Mouse (Mus musculus) C2C12 (cell line): ENCODE measurements at regions not wholly inside any gene's neighbourhood (a gene's known extent, or its start where the extent isn't known, plus 50 kb on each side); places are given as distances from the start of the nearest gene placed in this dataset.

Experiments
- H3K27me3 ChIP-seq: one replicate; pipeline ENCODE4 v1.6.1; 2011; ENCODE audit not compliant: control insufficient read depth, insufficient read depth, insufficient read length
- H3K36me3 ChIP-seq: one replicate; pipeline ENCODE4 v1.6.1; 2011; ENCODE audit not compliant: control insufficient read depth, insufficient read depth
- H3K4me3 ChIP-seq: one replicate; pipeline ENCODE4 v1.5.1; 2011; ENCODE audit warnings: mild to moderate bottlenecking, control low read depth; ENCODE audit not compliant: poor library complexity, insufficient read depth, severe bottlenecking
- H3K79me2 ChIP-seq: one replicate; pipeline ENCODE4 v1.6.1; 2011; ENCODE audit not compliant: control insufficient read depth, insufficient read depth
- H3K79me3 ChIP-seq: one replicate; pipeline ENCODE4 v1.6.1; 2011; ENCODE audit warnings: low read depth, control low read depth
- H3ac ChIP-seq: one replicate; pipeline ENCODE3; 2011; ENCODE audit warnings: low read depth; ENCODE audit not compliant: control insufficient read depth, insufficient read length
- CEBPB ChIP-seq: IDR thresholded peaks from one replicate; pipeline ENCODE4 v1.6.1; 2011; ENCODE audit warnings: low read depth, mild to moderate bottlenecking, control low read depth, moderate library complexity
- CTCF ChIP-seq: IDR thresholded peaks from one replicate; pipeline ENCODE4 v1.5.1; 2011; ENCODE audit not compliant: control insufficient read depth, insufficient read depth, insufficient read length
- FOSL1 ChIP-seq: IDR thresholded peaks from one replicate; pipeline ENCODE4 v1.8.0; 2011; ENCODE audit warnings: mild to moderate bottlenecking, low read length; ENCODE audit not compliant: poor library complexity, insufficient read depth, severe bottlenecking
- MAX ChIP-seq: IDR thresholded peaks from one replicate; pipeline ENCODE4 v1.6.1; 2011; ENCODE audit warnings: mild to moderate bottlenecking, control low read depth
- MYOD1 ChIP-seq: IDR thresholded peaks from one replicate; pipeline ENCODE4 v1.6.1; 2011; ENCODE audit warnings: low read depth; ENCODE audit not compliant: control insufficient read depth, insufficient read length
- MYOG ChIP-seq: IDR thresholded peaks from one replicate; pipeline ENCODE4 v1.6.1; 2011; ENCODE audit not compliant: control insufficient read depth, insufficient read length; ENCODE audit errors: extremely low read depth
- USF1 ChIP-seq: IDR thresholded peaks from one replicate; pipeline ENCODE4 v1.6.1; 2011; ENCODE audit warnings: low read depth, mild to moderate bottlenecking, control low read depth, moderate library complexity

- Histone ChIP-seq H3K79me3 (no peaks in the 10 kb centered on the region), H3ac (no peak overlapping the region), H3K79me2 (no peaks in the 10 kb centered on the region), H3K27me3 (no peaks in the 10 kb centered on the region), H3K4me3 (no peak overlapping the region), H3K36me3 (no peaks in the 10 kb centered on the region)
- no peak for TF ChIP-seq FOSL1
- no peak for TF ChIP-seq MYOD1
- no peak for TF ChIP-seq MAX
- no peak for TF ChIP-seq USF1
- TF ChIP-seq CEBPB, result no peak
- no peak for TF ChIP-seq MYOG
- no peak for TF ChIP-seq CTCF
These were observed 715.5 kb downstream of the Fam181b start for GRCm38 (mm10) chr7:93795210-93795609.

GRCm38 (mm10) chr7:93835697-93836096 lies 756.0 kb downstream of the Fam181b start:
- Histone ChIP-seq H3ac (no peak overlapping the region), H3K79me2 (no peaks in the 10 kb centered on the region), H3K79me3 (no peaks in the 10 kb centered on the region), H3K36me3 (no peaks in the 10 kb centered on the region), H3K27me3 (no peaks in the 10 kb centered on the region), H3K4me3 (no peak overlapping the region)
- TF ChIP-seq FOSL1, result no peak
- no peak for TF ChIP-seq CEBPB
- no peak for TF ChIP-seq USF1
- TF ChIP-seq MYOD1, result no peak
- TF ChIP-seq MAX, result no peak
- no peak for TF ChIP-seq CTCF
- no peak for TF ChIP-seq MYOG

GRCm38 (mm10) chr7:93836169-93836568 lies 756.5 kb downstream of the Fam181b start:
- H3K4me3 ChIP-seq, result no peak overlapping the region
- H3K36me3 ChIP-seq, result no peaks in the 10 kb centered on the region
- no peaks in the 10 kb centered on the region for H3K79me3 ChIP-seq
- no peak overlapping the region for H3ac ChIP-seq
- H3K27me3 ChIP-seq, result no peaks in the 10 kb centered on the region
- no peak for TF ChIP-seq MYOD1
- TF ChIP-seq MAX, result no peak
- TF ChIP-seq CEBPB, result no peak
- TF ChIP-seq MYOG, result no peak
- no peak for TF ChIP-seq FOSL1
- TF ChIP-seq CTCF, result no peak
- no peak for TF ChIP-seq USF1
- no peaks in the 10 kb centered on the region for H3K79me2 ChIP-seq

- H3K79me2 ChIP-seq, result no peaks in the 10 kb centered on the region
- no peaks in the 10 kb centered on the region for H3K79me3 ChIP-seq
- TF ChIP-seq CEBPB (no peak), MYOD1 (no peak), MAX (no peak), FOSL1 (no peak), CTCF (no peak)
- H3ac ChIP-seq, result no peak overlapping the region
- no peak overlapping the region for H3K4me3 ChIP-seq
- H3K27me3 ChIP-seq, result no peaks in the 10 kb centered on the region
- H3K36me3 ChIP-seq, result no peaks in the 10 kb centered on the region
These were observed 775.4 kb downstream of the Fam181b start for GRCm38 (mm10) chr7:93855025-93855424.

- Histone ChIP-seq H3ac (no peak overlapping the region), H3K79me2 (no peaks in the 10 kb centered on the region), H3K36me3 (no peaks in the 10 kb centered on the region), H3K79me3 (no peaks in the 10 kb centered on the region), H3K4me3 (no peak overlapping the region), H3K27me3 (no peaks in the 10 kb centered on the region)
- TF ChIP-seq MYOG (no peak), USF1 (peak; percentile 23)
These were observed 814.0 kb downstream of the Fam181b start for GRCm38 (mm10) chr7:93893701-93894100.

GRCm38 (mm10) chr7:93896921-93897320 lies 817.3 kb downstream of the Fam181b start:
- H3ac ChIP-seq, result no peak overlapping the region
- no peaks in the 10 kb centered on the region for H3K36me3 ChIP-seq
- no peak overlapping the region for H3K4me3 ChIP-seq
- no peaks in the 10 kb centered on the region for H3K27me3 ChIP-seq
- no peaks in the 10 kb centered on the region for H3K79me3 ChIP-seq
- TF ChIP-seq CTCF, result no peak
- peak; percentile 48 for TF ChIP-seq MAX
- H3K79me2 ChIP-seq, result no peaks in the 10 kb centered on the region
